Mouse (Mus musculus): ENCODE results near the gene Rgmb.
A peak's percentile ranks its signal among the peaks of the same experiment; 100 is the strongest.

Gene Rgmb

DNA sequence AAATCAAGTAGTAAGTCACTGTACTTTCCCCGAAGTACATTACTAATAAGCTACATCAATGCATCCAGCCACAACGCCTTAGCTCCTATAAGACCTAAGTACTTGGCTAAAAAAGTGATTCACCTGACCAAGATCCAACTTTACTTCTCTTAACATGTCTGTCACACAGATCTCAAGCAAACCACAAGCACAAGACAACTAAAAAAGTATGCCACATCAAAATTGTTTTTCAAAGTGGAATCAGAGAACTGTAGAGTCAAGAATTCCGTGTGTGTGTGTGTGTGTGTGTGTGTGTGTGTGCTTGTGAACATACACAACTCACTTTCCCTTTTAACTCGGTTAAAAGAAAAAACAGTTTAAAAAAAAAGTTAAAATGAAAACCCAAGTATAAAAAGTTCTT, 9.1 kb downstream of the Rgmb start:
- no peak for DNase-seq (ENCODE audit: low spot score)

DNA sequence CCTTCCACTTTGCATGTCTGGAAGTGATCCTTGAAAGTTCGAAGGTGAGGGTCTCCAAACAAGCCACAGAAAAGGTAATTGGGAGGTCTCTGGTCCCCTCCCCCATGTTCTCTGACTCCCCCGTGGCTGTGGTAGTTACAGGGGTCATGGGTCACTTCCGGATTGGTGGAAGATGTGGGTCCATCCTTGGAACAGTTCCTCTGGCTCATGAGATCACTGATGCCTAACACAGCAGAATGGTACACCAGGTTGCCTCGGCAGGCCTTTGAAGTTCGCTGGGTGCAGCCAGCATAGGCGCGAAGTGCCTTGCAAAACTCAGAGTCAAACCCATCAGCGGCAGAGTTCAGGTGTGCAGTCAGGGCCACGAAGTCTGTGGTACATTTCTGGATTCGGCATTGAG, 10.1 kb downstream of the Rgmb start:
- no peak for DNase-seq (ENCODE audit: low spot score)

GRCm38 (mm10) chr17:15820146-15820545, 10.7 kb downstream of the Rgmb start:
- no peak for DNase-seq (ENCODE audit: low spot score)

DNA sequence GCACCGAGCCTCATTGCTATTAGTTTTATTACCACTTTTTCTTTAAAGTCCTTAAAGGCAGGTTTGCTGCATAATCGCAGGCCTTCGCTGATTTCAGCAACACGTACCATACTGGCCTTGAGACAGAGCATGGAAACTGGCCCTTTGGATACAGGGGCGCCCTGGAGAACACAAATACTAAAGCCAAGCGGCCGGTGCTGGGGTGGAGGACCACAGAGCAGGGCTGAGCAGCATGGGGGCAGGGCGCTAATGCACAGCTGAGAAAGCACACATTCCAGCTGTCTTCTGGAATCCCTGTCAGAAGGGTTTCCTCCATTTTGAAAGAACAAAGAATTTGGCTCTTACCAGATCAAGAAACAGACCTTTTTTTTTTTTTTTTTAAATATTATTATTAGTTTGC, 12.5 kb downstream of the Rgmb start:
- no peak for DNase-seq (ENCODE audit: low spot score)

DNA sequence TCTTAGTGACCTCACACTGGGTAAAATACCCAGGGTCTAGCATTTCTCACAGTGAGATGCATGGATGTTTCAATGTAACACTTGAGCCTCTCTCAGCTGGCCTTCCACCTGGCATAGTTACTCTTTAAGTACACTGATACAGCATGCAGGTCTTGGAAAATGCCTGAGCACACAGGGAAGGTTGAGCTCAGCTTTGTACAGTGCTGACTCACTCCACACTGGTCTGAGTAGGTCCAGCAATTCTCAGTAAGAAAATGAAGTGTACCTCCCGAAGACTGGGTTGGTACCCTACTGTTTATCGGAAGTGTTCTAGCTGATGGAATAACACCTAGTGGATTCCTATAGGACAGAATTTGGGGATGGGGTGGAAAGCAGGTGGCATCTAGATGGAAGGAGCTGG, 13.2 kb downstream of the Rgmb start:
- no peak for DNase-seq (ENCODE audit: low spot score)

GRCm38 (mm10) chr17:15817096-15817450, 13.8 kb downstream of the Rgmb start:
- no peak for DNase-seq (ENCODE audit: low spot score)

- DNase-seq (ENCODE audit: low spot score): no peak
Measured at GRCm38 (mm10) chr17:15816379-15817095, 14.3 kb downstream of the Rgmb start.

- no peak for DNase-seq (ENCODE audit: low spot score)
Measured at GRCm38 (mm10) chr17:15815312-15816018, 15.4 kb downstream of the Rgmb start.

GRCm38 (mm10) chr17:15813658-15814212, 17.1 kb downstream of the Rgmb start:
- DNase-seq (ENCODE audit: low spot score): no peak

- DNase-seq (ENCODE audit: low spot score): no peak
Measured at GRCm38 (mm10) chr17:15812136-15812778, 18.6 kb downstream of the Rgmb start.

GRCm38 (mm10) chr17:15809949-15810348, 20.9 kb downstream of the Rgmb start:
- no peak for DNase-seq (ENCODE audit: low spot score)

- DNase-seq (ENCODE audit: low spot score): no peak
Measured at GRCm38 (mm10) chr17:15808468-15809374, 22.1 kb downstream of the Rgmb start.

GRCm38 (mm10) chr17:15808015-15808414, 22.8 kb downstream of the Rgmb start:
- DNase-seq (ENCODE audit: low spot score): no peak

DNA sequence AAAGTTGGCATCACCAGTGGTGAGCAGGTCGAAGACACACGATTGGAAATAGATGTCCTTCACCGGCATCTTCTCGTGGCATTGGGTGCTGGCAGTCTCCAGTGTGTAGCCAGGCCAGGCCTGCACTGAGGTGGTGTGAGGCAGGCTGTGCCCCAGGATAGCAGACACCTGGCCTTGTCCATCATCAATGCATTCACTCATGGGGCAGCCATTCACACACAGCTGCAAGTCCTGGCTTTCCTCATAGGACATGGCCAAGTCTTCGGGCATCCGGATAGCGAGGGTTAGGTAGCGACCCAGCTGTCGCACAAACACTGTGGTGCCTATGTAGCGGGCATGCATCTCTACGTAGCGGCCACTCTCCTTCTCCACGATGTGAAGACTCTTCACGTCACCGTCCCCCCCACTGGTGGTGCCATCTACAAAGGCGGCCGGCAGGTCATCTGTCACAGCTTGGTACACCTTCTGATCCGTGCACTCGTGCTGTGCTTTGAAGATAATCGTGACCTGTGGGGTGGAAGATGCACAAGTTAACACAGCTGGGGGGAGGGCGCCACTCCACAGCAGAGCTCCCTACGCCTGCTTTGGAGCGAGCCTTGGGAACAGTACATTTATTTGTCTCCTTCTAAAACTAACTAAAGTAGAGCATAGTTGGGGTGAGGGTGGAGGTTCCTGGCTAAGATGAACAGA, 23.4 kb downstream of the Rgmb start:
- no peak for DNase-seq (ENCODE audit: low spot score)

- DNase-seq (ENCODE audit: low spot score): no peak
Measured at GRCm38 (mm10) chr17:15804008-15804812, 26.6 kb downstream of the Rgmb start.

- no peak for DNase-seq (ENCODE audit: low spot score)
Measured at GRCm38 (mm10) chr17:15799195-15799793, 31.5 kb downstream of the Rgmb start.

- DNase-seq (ENCODE audit: low spot score): no peak
Measured at GRCm38 (mm10) chr17:15790716-15791115, 40.1 kb downstream of the Rgmb start.

GRCm38 (mm10) chr17:15787036-15787435, 43.8 kb downstream of the Rgmb start:
- DNase-seq (ENCODE audit: low spot score): peak; percentile 59

DNA sequence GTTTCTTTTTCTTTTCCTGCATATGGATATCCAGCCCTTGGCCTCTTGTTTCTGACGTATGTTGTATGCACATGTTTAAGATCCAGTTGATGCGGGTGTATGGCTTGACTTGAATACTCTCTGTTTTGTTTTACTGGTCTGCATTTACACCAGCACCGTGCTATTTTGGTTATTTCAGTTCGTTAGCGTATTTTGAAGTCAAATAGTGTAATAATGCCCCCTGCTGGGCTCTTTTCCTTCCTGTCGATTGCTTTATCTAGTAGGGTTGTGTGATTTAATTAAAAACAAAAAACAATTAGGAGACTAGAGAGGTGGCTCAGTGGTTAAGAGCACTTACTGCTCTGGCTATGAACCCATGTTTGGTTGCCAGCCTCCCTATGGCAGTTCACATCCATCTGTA, 52.9 kb downstream of the Rgmb start:
- peak; percentile 51 for DNase-seq (ENCODE audit: low spot score)

DNA sequence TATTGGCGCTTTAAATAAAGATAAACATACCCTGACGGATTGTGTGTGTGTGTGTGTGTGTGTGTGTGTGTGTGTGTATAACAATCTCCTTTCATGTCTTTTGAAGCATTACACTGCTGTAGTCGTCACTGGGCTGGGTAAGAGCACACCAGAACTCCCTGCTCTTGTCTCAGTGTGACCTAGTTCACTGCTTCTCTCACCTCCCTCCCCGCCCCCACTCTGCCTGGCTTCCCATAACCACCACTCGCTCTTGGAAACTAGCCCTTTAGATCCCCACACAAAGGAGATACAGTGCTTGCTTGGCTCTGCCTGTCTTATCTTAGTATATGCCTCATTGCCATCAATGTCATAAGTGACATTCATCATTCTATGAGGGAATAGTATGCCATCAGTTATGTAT, 54.5 kb downstream of the Rgmb start:
- no peak for DNase-seq (ENCODE audit: low spot score)

Data from layer of hippocampus, adult 9-10 months (tissue).